Mouse (Mus musculus) testis, adult 2 months (tissue): Measurements from ENCODE around the gene Rnf114.

Experiments
- CTCF ChIP-seq: fragments of 200-500 bp; IDR thresholded peaks from 2 replicates; pipeline ENCODE4 v1.5.1; 2012; ENCODE audit warnings: low read depth, mild to moderate bottlenecking, inconsistent platforms, low read length, moderate library complexity; ENCODE audit not compliant: control insufficient read depth, insufficient read depth, insufficient replicate concordance
- POLR2A ChIP-seq: fragments of 200-500 bp; IDR thresholded peaks from 2 replicates; pipeline ENCODE4 v1.6.1; 2012; ENCODE audit warnings: low read depth, mild to moderate bottlenecking, inconsistent platforms, low read length, moderate library complexity; ENCODE audit not compliant: control insufficient read depth

GRCm38 (mm10) chr2:167528278-167528677, 35.8 kb downstream of the Rnf114 start:
- TF ChIP-seq CTCF (peak; percentile 41; the same call in 1 of the 2 replicates), POLR2A (no peak)
